In genomic region chr2:49775187-49775586, GRCm38 (mm10) we compare ENCODE assay signal across 21 mouse cellular contexts.
"Had no signal": no experiment of that assay in that cellular context is flagged by ENCODE, and none has a peak within 500 bp of the region (broad histone marks: within the 10 kb centered on the region; RNA-seq: fewer than 3 reads in every experiment).

No protein-coding gene starts in this region.

- H3K4me1 ChIP-seq: limb, embryonic 12.5 days; limb, embryonic 15.5 days had no signal

- H3K36me3 ChIP-seq: limb, embryonic 12.5 days; limb, embryonic 15.5 days; lung, embryonic 15.5 days had no signal

- H3K4me2 ChIP-seq: limb, embryonic 12.5 days; limb, embryonic 15.5 days; lung, embryonic 15.5 days; midbrain, embryonic 13.5 days; neural tube, embryonic 13.5 days had no signal

- H3K27me3 ChIP-seq: limb, embryonic 12.5 days; limb, embryonic 15.5 days; megakaryocyte, embryonic 14.5 days; midbrain, embryonic 13.5 days; neural tube, embryonic 13.5 days had no signal

- DNase-seq: kidney, adult 18-20 months; kidney, postnatal 14 days; layer of hippocampus, postnatal 36 days; left cerebral cortex, postnatal 4 days; lung, postnatal 10 days; retina, postnatal 1 day; right cerebral cortex, postnatal 25 days; spleen, adult 18-20 months; thymus, adult 18-20 months had no signal

- H3K9ac ChIP-seq: limb, embryonic 12.5 days; limb, embryonic 15.5 days; lung, embryonic 15.5 days; midbrain, embryonic 13.5 days; neural tube, embryonic 13.5 days had no signal

- H3K9me3 ChIP-seq: limb, embryonic 12.5 days; limb, embryonic 15.5 days; lung, embryonic 15.5 days; midbrain, embryonic 10.5 days; midbrain, embryonic 13.5 days; neural tube, embryonic 13.5 days had no signal

- ATAC-seq: intestine, embryonic 16.5 days; midbrain, embryonic 13.5 days; midbrain, embryonic 16.5 days had no signal

- H3K4me3 ChIP-seq: layer of hippocampus, adult 2 months; left cerebral cortex, adult 2 months; limb, embryonic 12.5 days; limb, embryonic 15.5 days; lung, embryonic 15.5 days; megakaryocyte, embryonic 14.5 days; midbrain, embryonic 10.5 days; midbrain, embryonic 13.5 days; myocyte; neural tube, embryonic 13.5 days had no signal

- H3K27ac ChIP-seq: layer of hippocampus, adult 2 months; left cerebral cortex, adult 2 months; limb, embryonic 12.5 days; limb, embryonic 15.5 days; lung, embryonic 15.5 days; midbrain, embryonic 10.5 days; midbrain, embryonic 13.5 days; neural tube, embryonic 13.5 days had no signal
